Mouse (Mus musculus) G1E (cell line): ENCODE measurements around the gene Grk3.

ENCODE experiments used
- CTCF ChIP-seq: IDR thresholded peaks from 2 replicates; pipeline ENCODE4 v1.5.1; 2012; ENCODE audit warnings: low read depth, low read length, inconsistent platforms, mixed read lengths
- GATA1 ChIP-seq: IDR thresholded peaks from 2 replicates; pipeline ENCODE4 v1.6.1; 2012; ENCODE audit warnings: borderline replicate concordance, low read length, inconsistent platforms, mixed read lengths
- POLR2AphosphoS5 ChIP-seq: IDR thresholded peaks from 2 replicates; pipeline ENCODE4 v1.6.1; 2012; ENCODE audit warnings: low read depth, low read length, inconsistent platforms; ENCODE audit not compliant: insufficient replicate concordance

GRCm38 (mm10) chr5:113014808-113015235 lies 769 bp downstream of the Grk3 start:
- no peak for TF ChIP-seq POLR2AphosphoS5
- TF ChIP-seq CTCF = no peak
- TF ChIP-seq GATA1 = no peak
